Mouse (Mus musculus) stomach, postnatal 0 days (tissue): ENCODE measurements around the gene Cdc34.

Source experiments
- CTCF ChIP-seq: IDR thresholded peaks from 2 replicates; pipeline ENCODE4 v1.5.1; 2016; ENCODE audit warnings: antibody characterized with exemption, low read depth, mild to moderate bottlenecking, moderate library complexity
- EP300 ChIP-seq: optimal IDR thresholded peaks from 2 replicates; pipeline ENCODE3; 2016; ENCODE audit warnings: antibody characterized with exemption

- TF ChIP-seq CTCF (no peak), EP300 (no peak)
Observed at GRCm38 (mm10) chr10:79701443-79702129, 19.6 kb downstream of the Cdc34 start.
